Mouse (Mus musculus): Measurements from ENCODE around the gene St5. TPM values are rescaled to one million over a fixed set of nuclear protein-coding genes. Genes with fewer than 3 reads are reported as not detected.
A peak's percentile ranks its signal among the peaks of the same experiment; 100 is the strongest.

Gene St5
- polyA plus RNA-seq, 1 experiment, result 26.6 TPM

DNA sequence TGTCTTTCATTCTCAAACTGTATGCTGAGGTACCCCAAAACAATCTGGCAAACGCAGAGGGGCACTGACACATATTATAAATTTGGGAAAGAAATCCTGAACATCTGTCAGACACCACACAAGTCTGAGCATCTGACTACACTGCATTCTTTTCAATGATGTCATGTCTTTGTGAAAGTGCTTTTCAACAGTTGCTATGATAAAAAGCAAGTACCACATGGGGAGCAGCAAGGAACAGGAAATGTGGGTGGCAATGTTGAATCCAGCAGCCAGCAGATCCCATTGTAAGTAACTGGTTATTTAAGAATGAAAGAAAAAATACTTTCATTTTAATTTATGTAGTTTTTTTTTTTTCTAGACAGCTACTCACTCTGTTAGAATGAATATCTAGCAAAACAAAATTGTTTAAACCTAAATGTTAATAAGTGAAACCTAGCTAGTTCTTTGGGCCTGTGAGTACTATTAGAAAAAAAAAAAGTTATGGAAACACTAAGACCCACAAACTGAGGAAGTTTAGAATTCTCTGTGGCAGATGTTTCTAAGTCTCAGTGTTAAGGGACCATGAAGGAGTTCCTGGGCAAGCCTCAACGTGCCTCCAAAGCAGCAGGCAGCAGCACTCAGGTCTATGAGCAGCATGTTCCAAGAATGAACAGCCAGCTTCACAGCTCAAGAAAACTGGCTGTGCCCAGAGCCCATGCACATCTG lies 124.4 kb downstream of the St5 start:
- TF ChIP-seq POLR2A (IDR thresholded peaks at IDR 0.05; ENCODE audit: borderline replicate concordance, extremely low read depth, insufficient read depth, insufficient read length, poor library complexity, severe bottlenecking) (no peak), CTCF (IDR thresholded peaks at IDR 0.05; ENCODE audit: borderline replicate concordance, extremely low read depth, insufficient read depth, insufficient read length) (no peak)

DNA sequence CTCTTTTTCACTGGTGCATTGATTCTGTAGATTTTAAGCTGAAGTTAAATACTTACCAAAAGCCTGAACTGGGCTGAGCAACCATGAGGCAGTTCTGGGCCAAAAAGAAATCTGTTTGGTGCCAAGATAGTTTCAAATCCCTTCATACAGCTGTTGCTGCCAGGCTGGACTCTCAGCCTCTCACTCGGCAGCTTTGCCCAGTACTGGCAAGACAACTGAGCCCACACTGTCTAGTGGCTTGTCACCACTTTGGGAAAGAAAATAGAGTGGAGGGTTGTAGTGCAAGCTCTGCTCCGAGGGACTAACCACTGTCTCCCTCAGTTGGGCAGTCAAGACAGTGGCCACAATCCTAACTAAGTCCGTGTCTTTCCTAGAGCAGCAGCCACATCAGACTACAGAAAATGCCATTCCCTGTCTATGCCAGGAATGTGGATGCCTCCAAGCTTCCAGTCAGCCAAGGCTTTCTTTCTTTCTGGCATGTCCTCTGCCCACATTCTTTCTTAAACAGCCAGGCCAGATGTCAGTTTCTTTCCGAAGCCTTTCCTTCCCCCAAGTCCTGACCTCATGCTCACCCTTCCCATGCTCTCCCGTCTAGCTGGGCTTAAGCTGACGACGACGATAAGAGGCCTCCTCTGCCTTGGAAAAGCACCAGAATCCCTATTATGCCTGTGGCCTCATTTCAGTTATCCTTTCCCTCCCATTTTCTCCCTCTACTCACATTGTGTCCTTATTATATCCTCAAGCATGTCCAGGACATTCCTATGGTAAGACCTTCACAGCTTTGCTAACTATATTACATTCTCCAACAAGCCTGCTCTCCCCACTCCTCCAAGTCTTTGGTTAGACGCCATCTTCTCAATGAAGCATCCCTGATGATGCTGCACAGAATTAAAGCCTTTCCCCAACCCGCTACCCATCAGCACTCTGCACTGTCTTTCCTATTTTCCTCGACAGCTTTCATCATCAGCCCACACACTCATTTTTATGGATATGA lies 126.8 kb downstream of the St5 start:
- TF ChIP-seq POLR2A (IDR thresholded peaks at IDR 0.05; ENCODE audit: borderline replicate concordance, extremely low read depth, insufficient read depth, insufficient read length, poor library complexity, severe bottlenecking) (no peak), CTCF (IDR thresholded peaks at IDR 0.05; ENCODE audit: borderline replicate concordance, extremely low read depth, insufficient read depth, insufficient read length) (no peak)
- peak; percentile 56 for DNase-seq (ENCODE audit: low read depth)

More for the DNA sequence above, 124.4 kb downstream of the St5 start:
- no peak for DNase-seq (ENCODE audit: low read depth)

DNA sequence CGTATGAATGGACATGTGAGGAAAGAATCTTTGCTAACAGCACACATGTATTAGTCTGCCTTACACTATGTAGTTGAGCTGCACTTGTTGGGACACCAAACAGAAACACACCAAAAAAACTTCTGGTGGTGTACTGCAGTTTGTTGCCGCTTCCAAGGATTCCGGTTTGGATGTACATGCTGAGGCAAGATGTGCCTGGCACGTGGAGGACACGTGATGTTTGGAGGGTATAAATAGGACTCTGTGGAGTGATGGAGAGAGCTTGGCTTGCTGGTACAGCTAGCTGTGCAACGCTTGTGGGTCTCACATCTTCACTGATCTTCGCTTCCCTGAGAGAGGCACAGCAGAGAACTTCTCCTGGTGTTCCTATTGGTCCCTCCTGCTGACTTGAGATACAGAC lies 129.2 kb downstream of the St5 start:
- no peak for DNase-seq (ENCODE audit: low read depth)
- TF ChIP-seq CTCF (IDR thresholded peaks at IDR 0.05; ENCODE audit: borderline replicate concordance, extremely low read depth, insufficient read depth, insufficient read length) (no peak), POLR2A (IDR thresholded peaks at IDR 0.05; ENCODE audit: borderline replicate concordance, extremely low read depth, insufficient read depth, insufficient read length, poor library complexity, severe bottlenecking) (no peak)

DNA sequence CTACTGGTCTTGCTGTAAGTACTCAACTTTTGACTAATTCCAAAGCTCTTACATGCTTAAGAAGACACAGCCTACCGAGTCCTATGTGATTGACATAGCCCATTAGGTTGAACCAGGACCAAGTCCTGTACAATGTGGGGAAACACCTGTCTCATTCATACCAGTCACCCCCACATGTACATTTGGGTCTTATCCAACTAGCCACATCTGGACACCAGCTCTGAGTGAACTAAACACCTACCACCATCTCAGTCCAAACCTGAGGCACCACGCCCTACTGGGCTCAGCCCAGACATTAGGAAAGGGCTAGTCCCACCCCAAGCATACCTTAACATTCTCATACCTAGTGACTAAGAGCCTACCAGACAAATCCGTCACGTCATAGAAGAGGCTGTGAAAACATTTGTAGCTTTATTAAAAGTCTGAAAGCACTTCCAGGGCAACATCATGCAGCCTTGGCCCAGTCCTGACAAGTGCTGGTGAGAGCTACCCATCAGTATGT lies 135.0 kb downstream of the St5 start:
- TF ChIP-seq POLR2A (IDR thresholded peaks at IDR 0.05; ENCODE audit: borderline replicate concordance, extremely low read depth, insufficient read depth, insufficient read length, poor library complexity, severe bottlenecking) (no peak), CTCF (IDR thresholded peaks at IDR 0.05; ENCODE audit: borderline replicate concordance, extremely low read depth, insufficient read depth, insufficient read length) (no peak)
- DNase-seq (ENCODE audit: low read depth), result no peak

DNA sequence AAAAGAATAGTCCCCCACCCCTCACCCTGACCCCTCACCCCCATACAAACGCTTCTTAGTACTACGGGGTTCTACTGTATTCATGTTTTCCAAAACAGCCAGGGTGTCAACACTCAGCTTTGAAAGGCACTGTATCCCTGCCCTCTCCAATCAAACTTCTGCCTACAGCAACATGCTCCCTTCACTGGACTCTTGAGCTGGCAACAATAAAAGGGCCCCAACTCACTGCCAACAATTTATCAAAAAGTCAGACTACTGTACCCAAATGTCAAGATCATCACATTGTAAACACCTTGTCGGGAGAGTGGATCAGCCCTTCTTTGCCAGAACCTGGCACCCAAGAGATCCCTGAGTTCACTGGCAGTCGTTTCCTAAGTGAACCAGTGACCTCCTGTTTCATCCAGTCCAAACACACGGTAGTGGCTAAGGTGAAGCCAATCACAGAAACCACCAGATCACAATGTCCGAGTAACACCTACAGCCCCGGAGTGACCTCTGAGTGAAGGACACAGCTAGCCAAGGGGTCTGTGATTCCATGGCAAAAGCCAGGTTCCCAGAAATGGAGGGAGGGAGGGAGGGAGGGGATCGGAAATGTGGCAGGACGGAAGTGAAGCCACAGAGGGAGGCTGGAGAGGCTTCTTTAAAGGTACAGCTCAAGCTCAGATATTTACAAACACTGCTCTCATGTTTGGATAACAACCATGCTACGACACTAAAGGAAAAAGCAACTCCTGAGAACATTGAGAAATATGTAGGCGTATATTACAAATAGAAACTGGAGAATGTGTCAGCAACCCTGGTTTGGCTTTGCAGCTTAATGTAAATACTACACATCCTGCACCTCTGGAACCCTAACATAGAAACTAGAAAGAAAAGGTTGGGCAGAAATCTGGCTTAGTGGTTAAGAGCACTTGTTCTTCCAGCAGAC lies 136.3 kb downstream of the St5 start:
- TF ChIP-seq CTCF (IDR thresholded peaks at IDR 0.05; ENCODE audit: borderline replicate concordance, extremely low read depth, insufficient read depth, insufficient read length) (no peak), POLR2A (IDR thresholded peaks at IDR 0.05; ENCODE audit: borderline replicate concordance, extremely low read depth, insufficient read depth, insufficient read length, poor library complexity, severe bottlenecking) (no peak)
- no peak for DNase-seq (ENCODE audit: low read depth)

DNA sequence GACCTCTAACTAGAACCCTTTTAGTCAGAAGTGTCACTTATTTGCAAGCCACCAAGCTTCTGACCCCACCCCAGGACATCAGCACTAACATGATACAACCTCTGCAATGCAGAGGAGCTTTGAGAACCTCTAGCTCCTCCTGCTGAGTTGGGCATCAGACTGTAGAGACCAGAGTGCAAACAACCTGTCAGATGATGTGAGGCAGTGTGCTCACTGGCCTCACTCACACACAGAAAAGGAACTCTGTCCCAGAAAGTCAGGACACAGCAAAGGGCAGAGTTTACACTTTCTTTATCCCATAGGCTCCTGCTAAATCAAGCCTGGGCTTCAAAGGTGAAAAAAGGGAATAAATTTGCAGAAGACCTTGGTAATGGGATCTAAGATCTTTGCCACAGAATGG lies 137.1 kb downstream of the St5 start:
- DNase-seq (ENCODE audit: low read depth), result no peak
- TF ChIP-seq POLR2A (IDR thresholded peaks at IDR 0.05; ENCODE audit: borderline replicate concordance, extremely low read depth, insufficient read depth, insufficient read length, poor library complexity, severe bottlenecking) (no peak), CTCF (IDR thresholded peaks at IDR 0.05; ENCODE audit: borderline replicate concordance, extremely low read depth, insufficient read depth, insufficient read length) (no peak)

DNA sequence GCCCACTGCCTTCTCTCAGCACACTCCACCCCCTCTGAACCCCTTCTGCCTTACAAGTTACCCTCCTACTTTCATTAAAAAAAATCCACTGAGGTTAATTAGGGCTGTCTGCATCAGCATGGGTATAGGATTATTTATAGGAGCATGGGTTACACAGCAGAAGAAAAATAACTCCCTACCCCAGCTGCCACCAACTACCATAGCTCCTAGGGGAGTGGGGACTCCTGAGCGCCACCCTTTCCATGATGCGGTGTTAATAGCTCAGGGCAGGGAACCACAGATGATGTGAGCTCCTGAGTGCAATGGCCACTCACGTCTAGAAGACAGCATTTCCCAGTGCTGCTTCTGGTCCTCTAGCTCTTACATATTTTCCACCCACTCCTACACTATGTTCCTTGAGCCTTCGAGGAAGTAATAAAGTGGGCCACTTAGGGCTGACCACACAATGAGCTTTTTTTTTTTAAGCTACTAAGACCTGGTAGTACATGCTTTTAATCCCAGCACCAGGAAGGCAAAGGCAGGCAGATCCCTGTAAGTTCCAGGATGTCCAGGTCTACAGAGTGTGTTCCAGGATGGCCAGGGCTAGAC lies 139.5 kb downstream of the St5 start:
- TF ChIP-seq POLR2A (IDR thresholded peaks at IDR 0.05; ENCODE audit: borderline replicate concordance, extremely low read depth, insufficient read depth, insufficient read length, poor library complexity, severe bottlenecking), result no peak
- no peak for TF ChIP-seq CTCF (IDR thresholded peaks at IDR 0.05; ENCODE audit: borderline replicate concordance, extremely low read depth, insufficient read depth, insufficient read length)
- DNase-seq (ENCODE audit: low read depth), result no peak

DNA sequence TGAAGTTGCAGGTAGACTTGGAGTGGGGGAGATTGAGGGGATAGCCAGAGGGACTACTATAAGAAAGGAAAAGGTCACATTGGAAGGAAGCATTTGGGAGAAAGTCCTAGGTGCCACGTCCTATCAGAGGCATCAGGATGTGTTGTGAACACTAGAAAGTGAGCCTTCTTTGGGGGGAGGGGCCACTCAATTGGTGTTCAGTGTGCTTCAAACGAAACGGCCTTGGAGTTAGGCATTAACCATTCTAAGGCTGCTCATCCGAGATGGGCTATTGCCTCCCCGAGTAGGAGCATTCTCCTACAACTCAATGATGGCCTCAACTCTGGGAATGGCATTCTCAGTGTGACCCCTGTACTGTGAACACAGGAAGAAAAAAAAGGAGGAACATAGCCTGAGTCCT lies 140.7 kb downstream of the St5 start:
- DNase-seq (ENCODE audit: low read depth), result no peak
- TF ChIP-seq POLR2A (IDR thresholded peaks at IDR 0.05; ENCODE audit: borderline replicate concordance, extremely low read depth, insufficient read depth, insufficient read length, poor library complexity, severe bottlenecking) (no peak), CTCF (IDR thresholded peaks at IDR 0.05; ENCODE audit: borderline replicate concordance, extremely low read depth, insufficient read depth, insufficient read length) (no peak)

DNA sequence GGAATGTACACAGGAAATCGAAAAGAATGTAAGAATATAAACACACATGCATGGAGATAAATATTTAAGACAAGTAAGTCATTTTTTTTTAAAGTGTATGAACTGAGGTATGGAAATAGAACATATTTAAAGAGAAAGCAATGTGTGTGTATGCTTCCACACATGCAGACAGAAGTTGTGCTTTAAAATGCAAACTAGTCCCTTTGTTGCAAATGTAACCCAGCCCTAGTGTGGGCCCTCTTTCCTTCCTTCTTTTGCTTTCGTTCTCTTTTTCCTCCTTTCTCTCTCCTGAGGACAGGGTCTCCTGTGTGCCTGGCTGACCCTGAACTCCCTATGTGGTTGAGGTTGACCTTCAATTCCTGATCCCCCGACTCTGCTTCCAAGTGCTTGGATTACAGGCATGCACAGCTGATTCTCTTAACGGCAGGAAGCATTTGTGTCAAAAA lies 141.2 kb downstream of the St5 start:
- no peak for TF ChIP-seq POLR2A (IDR thresholded peaks at IDR 0.05; ENCODE audit: borderline replicate concordance, extremely low read depth, insufficient read depth, insufficient read length, poor library complexity, severe bottlenecking)
- TF ChIP-seq CTCF (IDR thresholded peaks at IDR 0.05; ENCODE audit: borderline replicate concordance, extremely low read depth, insufficient read depth, insufficient read length), result no peak
- no peak for DNase-seq (ENCODE audit: low read depth)

DNA sequence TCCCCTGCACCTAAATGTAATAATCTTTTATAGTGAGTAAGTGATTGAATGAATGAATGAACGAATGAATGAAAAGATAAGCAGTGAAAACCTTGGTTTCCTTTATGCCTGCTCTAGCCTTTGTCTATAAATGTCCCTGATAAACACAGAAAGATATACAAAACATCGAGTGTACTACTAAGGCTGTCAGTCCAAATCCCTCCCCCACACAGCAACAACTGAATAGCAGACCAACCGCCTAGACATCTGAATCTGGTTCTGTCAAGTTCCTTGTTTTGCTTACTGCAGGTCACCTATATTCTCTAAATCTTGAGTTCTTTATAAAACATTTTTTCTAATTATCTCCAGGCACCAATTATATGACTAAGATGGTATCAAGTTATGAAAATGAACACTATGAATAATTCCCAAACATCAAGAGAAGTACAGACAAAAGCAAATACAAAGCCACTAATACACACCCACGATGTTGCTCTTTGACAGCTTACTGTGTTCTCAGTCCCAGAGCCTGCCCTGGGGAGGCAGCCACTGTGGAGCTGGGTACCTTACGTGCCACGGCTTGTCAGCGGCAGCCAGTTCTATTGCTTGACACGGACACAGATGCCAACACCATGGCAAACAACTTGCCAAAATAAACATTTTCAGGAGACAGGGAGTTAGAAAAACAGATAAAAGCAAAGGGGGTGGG lies 141.8 kb downstream of the St5 start:
- DNase-seq (ENCODE audit: low read depth), result peak; percentile 29
- TF ChIP-seq POLR2A (IDR thresholded peaks at IDR 0.05; ENCODE audit: borderline replicate concordance, extremely low read depth, insufficient read depth, insufficient read length, poor library complexity, severe bottlenecking), result no peak
- TF ChIP-seq CTCF (IDR thresholded peaks at IDR 0.05; ENCODE audit: borderline replicate concordance, extremely low read depth, insufficient read depth, insufficient read length), result no peak
